Mouse (Mus musculus) erythroblast, embryonic 14.5 days (primary cell): ENCODE data around the gene Trip4.

ENCODE experiments used
- GATA1 ChIP-seq: IDR thresholded peaks from 2 replicates; pipeline ENCODE4 v1.6.1; 2012; ENCODE audit warnings: low read length, inconsistent platforms, mixed read lengths
- TAL1 ChIP-seq: IDR thresholded peaks from 3 replicates; pipeline ENCODE4 v1.6.1; 2012; ENCODE audit warnings: low read length, inconsistent platforms, mixed read lengths

DNA sequence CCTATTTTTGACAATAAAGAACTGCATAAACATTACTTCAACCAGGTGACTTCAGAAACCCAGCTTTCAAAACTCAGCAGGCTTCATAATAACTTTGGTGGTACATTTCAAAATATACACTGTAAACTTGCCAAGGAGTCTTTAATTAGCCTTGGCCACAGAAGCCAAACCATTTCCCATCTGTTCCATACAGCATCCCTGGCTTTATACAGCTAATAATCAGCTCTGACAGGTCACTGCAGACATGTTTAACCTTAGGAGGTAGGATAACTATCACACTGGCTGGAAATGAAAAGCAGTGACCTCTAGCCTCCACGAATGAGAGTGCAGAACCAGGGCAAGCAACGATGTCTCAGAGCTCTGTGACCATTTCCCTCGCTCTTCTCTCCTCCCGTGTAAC lies 108.8 kb downstream of the Trip4 start:
- TF ChIP-seq TAL1 (no peak), GATA1 (no peak)
